Mouse (Mus musculus) thymus, postnatal 25 days (tissue): ENCODE measurements around the gene Fubp1.

Experiments used
- DNase-seq: peaks from one replicate; pipeline ENCODE4 v3.0.0; 2022

Fubp1 gene

DNA sequence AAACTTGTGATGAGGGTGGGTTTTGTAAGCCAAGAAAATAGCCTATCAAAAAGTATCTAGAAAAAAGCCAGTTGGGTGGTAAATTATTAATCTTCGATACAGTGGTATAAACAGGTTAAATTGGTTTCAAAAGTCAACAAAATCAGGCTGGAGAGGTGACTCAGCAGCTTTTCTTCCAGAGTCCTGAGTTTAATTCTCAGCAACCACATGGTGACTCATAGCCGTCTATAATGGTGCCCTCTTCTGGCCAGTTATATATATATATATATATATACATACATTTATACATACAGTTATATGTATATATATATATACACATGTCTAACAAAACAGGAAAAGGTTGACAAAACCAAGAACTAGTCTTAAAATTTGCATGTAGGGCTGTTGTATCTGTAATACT lies 28.6 kb downstream of the Fubp1 start:
- no peak for DNase-seq

DNA sequence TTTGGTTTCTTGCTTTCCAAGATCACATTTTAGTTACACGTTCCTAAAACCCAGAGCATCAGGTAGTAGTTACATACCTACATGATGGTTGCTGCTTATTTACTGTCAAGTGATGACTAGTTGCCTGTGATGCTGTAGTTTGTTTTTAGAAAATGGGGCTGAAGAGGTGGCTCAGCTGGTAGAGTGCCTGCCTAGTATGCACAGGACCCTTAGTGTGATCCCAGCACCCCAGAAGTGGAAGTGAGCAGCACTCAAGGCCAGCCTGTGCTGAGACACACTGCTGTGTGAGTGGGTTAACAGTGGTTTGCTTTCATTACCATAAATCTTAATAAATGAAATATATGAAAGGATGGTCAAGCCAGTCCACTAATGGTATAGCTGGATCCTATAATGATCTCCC lies 29.4 kb downstream of the Fubp1 start:
- no peak for DNase-seq

DNA sequence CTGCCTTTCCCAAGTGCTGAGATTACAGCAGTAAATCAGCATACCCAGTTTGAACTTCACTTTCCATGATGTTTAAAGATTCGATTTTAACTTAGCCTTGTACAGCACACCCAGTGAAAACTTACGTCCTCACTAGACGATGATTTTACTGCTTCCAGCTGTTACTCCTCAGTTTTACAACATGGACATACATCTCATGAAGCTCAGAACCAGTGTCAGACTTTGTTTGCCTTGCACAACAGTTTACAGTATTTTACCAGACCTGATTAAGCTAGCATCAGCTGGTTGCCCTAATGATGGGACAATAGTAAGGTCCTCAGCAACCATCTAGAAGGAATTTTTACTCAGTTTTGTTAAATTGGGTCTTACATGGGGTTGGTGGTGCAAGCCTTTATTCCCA lies 30.9 kb downstream of the Fubp1 start:
- no peak for DNase-seq

DNA sequence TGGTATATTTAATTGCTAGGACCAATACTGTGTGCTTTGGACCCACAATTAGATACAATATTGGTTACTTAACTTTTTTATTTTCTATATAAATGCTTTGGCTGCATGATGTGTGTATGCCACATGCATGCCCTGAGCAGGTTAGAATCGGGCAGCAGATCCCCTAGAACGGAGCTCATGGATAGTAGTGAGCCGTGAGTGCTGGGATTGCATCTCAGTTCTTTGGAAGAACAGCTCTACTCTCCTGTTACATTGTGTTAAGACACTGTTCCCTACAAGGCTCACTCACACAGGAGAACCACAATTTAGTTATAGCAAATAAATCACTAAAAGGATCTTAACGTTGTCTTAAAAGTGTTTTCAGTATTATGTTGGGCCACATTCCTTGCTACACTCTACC lies 33.1 kb downstream of the Fubp1 start:
- DNase-seq = no peak

DNA sequence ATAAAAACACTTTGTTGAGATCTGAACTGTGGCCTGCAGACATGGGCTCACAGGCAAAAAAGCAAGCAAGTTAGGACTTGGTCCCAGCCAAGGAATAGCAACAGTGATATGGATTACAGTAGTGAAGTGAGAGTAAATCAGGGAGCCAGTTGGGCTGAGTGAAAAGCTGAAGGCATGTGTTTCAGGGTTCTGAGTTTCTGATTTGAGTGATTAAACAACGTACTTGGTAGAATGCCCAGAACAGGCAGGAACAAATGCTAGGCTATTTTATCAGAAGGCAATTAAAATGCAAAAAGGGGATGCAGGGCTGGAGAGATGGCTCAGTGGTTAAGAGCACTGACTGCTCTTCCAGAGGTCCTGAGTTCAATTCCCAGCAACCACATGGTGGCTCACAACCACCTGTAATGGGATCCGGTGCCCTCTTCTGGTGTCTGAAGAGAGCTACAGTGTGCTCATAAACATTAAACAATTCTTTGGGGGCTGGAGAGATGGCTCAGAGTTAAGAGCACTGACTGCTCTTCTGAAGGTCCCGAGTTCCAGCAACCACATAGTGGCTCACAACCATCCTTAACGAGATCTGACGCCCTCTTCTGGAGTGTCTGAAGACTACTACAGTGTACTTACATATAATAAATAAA lies 35.2 kb downstream of the Fubp1 start:
- DNase-seq = no peak

DNA sequence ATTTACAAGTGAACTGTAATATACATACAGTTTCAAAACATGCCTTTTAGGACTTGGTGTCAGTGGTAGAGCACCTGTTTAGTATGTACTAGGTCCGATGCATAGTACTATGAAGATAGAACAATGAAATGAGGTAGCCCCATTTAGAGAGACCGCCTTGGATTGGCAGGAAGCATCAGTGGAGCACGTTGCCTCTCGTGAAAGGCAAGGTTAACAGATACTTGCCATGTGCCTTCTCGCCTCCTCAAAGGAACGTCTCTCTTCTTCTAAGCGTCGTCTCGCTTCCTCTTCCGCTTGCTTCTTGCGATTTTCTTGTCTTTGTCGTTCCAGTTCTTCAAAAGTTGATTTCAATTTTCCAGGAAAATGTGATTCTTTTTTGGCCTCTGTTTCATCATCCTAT lies 37.5 kb downstream of the Fubp1 start:
- DNase-seq = no peak

DNA sequence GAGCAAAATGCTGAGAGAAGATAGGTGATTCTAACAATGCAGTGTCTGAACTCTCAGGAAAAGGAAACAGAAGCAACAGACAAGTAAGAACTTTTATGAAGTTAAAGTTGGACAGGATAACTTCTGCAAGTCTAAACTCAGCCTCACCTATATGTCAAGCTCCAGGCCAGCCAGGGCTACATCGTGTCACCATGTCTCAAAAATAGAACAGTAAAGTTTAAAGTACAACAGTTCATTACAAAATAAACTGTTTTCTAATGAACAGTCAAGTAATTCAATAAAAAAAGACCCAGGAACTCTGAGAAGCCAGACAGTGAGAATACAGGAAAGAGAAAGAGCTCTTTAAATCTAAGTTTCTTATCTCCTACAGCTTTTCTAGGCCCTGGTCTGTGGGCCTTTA lies 40.3 kb downstream of the Fubp1 start:
- DNase-seq = no peak

DNA sequence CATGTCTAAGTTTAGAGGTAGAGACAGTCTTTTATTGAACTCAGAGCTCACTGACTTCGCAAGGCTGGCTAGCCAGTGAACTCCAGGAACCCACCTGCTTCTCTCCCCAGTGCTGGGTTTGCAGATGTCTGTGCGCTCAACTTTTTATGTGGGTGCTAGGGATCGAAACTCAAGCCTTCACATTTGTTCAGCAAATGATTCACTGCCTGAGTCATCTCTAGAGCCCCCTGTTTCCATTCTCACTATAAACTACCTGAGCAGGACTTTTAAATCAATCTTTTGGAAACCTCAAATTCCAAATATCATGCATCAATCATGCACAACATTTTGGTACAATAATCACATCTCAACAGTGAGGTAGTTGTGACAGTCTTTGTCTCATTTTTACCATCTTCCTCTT lies 47.3 kb downstream of the Fubp1 start:
- no peak for DNase-seq

DNA sequence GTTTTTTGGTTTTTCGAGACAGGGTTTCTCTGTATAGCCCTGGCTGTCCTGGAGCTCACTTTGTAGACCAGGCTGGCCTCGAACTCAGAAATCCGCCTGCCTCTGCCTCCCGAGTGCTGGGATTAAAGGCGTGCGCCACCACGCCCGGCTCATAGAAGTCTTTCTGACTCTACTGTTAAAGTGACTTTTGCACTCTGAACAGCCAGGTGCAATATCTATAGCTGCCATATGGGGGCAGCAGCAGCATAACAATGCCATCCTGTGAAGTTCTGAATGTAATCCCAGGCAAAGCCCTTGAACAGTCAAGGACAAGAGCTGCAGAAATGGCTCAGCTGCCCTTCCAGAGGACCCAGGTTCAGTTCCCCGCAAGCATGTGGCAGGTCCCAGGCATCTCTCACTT lies 49.2 kb downstream of the Fubp1 start:
- DNase-seq = peak; percentile 67

DNA sequence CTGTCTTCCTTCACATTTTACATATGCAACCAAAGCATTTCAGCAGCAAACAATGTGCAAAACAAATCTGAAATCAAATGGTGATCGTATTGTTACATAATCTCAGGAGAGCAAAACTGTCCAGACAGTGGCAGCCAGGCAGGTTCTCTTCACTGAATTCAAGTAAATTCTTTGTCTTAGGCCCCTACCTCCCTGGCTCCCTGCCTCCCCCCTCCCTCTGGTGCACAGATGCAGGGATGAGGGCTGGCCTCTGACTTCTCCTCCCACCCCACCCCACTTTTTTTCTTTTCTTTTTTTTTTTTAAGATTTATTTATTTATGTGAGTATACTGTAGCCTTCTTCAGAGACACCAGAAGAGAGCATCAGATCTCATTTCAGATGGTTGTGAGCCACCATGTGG lies 50.1 kb downstream of the Fubp1 start:
- DNase-seq = no peak

DNA sequence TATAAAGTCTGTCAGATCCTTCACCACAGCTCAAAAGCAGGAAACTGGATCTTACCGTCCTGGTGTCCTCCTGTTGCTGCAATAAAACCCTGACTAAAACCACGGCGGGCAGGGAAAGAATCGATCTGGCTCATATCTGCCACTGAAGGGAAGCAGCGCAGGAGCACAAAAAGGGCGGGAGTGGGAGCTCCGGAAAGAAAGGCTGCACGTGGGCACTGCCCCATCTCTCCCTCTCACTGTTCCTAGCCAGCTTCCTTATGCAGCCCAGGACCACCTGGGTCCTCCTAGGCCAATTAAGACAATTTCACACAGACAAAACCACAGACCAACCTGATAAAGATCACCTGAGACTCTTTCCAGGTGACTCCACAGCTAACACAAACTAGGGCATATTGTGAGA lies 51.2 kb downstream of the Fubp1 start:
- no peak for DNase-seq

DNA sequence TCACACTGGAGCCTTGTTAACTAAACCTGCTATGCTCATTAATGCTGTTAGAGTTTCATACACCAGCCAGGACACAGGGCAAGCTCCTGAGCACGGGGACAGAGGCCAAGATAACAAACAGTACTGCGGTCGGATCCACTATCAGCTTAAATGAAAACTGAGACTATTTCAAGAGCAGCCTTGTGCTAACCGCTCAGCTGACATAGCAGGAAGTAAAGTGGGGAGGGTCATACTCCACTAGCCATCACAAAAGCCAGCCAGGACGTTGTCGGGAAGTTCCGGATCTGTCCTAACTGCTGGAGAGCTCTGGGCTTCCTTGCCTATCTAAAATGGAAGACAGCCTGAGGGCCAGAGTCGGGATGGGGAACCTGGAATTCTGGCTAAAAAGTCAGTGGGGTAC lies 51.7 kb downstream of the Fubp1 start:
- no peak for DNase-seq

DNA sequence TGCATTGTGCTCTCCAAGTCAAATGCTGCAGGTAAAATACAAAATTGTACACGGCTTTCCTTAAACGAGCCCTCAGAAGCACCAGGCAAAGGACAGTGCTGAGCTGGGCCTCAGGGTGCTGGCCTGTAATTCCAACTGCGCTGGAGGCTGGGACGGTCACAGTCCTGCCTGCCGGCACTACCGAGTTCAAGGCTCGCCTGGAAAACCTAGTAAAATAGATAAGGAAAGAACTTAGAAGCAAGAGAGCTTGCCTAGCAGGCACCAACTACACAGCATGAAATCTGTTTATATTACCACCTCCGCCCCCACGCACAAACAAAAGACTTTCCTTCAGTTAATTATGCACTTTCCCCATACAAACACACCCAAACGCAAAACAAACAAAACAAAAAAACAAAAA lies 54.2 kb downstream of the Fubp1 start:
- DNase-seq = no peak

DNA sequence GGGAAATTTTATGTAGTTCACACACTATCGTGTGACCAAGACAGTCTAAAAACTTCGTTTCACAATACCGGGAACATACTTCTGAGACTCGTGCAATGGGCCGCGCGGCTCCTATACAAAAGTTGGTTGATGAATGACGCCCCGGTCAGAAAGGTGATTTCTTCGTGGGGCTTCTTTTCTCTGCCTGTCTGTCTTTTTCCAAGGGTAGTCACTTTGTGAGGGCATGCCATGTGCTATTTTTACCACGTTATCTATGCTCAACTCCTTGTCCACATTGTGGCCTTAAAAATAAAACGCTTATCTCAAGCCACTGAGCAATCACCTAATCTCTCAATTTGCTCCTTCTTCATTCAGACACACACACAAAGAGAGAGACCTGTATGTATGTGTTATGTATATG lies 54.6 kb downstream of the Fubp1 start:
- no peak for DNase-seq

DNA sequence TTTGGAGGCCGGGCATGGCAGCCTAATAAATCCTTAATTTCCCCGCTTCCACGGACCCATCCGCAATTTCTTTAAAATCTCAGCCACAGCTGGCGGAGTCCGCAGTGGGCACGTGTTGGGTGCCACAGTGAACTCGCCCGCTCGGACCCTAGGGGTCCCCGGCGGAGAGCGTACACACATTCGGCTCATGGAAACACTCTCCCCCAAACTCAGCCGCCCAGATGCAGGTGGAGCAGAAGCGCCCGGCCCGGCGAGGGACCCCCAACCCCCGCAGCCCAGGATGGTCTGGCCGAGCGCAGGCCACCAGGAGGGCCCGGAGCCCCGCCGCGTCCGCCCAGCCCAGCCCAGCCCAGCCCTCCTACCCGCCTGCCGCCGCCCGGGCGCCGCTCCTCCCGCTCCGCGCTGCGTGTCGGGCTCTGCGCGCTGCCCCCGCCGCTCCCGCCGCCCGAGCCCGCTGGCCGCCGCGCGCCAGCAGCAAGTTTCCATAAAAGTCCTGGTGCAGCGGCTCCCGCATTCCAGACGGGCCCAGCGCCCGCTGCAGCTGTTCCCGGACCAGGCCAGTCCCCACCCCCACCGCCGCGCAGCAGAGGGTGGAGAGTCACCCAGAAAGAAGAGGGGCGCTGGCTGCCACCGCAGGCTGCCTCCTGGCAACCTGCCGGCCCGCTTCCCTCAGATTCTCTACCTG lies 55.3 kb downstream of the Fubp1 start:
- DNase-seq = peak; percentile 11

DNA sequence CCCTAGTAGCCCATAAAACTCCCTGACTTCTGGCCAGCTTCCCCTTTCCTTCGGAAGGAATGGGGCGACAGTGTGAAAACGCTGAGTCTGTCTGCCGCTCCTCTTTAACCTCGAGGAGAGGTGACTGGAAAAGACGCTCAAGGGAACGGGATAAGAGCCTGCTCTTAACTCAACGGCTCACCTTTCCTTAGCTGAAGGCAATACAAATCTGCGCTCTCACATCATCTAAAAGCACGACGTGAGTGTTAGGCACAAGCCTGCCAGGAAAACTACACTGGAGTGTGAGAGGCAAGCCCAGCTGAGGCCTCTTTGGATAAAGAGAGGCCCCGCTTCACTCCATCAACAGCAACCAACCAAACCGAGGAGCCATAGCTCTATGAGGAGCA lies 55.8 kb downstream of the Fubp1 start, which contains the start of gene Nexn:
TSS of gene Nexn (minus strand) at position 315 of the 386 bp plus-strand sequence.
- no peak for DNase-seq

DNA sequence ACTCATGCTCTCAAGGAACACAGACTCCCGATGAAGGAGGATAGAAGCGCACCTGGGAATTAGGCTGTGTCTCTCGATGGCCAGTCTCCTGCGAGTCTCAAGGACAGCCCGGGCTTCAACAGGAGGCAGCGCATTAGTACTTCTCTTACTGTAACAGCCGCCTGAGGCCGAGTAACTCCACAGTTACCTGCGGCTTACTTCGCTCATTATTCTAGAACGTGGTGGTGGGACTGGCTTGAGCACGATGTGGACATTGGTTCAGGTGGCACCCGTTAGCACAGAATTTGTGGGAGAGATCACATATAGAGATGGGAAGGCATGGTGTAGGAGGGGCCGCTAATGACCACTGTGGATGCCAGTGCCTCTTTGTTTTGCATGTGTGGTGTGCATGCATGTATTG lies 57.9 kb downstream of the Fubp1 start:
- no peak for DNase-seq

DNA sequence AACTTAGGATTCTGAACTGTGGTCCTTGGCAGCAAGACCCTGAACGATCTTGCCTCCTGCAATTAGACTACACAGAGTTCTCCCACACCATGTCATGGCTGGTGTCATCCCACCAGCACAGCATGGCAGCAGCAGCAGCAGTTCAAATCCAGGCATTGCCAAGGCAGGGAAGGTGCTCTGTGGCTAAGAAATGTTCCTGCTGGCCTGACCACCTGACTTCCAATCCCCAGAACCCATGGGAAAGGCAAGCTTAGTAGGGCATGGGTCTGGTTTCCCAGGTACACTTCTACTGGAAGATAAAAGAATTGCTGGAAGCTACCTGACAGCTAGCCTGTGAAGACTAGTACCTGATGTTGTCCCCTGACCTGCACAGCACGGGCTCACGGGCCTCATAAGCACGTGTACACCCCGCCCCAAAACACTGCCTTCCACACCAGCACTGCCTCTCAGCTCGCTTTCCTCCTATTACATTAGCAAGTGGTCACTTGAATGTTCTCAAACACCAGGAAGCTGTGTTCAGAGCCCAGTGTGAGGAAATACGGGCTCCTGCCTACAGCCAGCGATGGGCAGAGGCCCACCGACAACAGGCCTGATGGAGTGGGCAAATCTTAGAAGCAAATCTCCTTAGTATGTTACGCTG lies 61.0 kb downstream of the Fubp1 start:
- DNase-seq = no peak

DNA sequence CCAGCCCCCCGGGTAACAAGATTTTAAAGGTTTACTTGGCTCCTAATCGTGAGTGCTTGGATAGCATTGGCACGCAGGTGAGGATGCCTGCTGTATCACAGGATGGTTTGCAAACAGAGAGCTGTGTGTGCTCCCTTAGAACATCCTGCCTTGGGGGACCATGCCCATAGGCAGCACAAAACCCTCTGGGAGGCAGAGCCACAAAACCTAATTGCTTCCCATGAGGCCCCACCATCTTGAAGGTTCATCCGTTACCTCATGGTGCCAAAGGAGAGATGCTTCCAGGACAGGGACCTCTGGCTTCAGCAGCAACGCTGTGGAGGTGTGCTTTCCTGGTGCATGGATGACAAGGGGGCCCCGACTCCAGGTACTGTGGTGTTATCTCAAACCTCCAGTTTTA lies 61.7 kb downstream of the Fubp1 start:
- DNase-seq = no peak

DNA sequence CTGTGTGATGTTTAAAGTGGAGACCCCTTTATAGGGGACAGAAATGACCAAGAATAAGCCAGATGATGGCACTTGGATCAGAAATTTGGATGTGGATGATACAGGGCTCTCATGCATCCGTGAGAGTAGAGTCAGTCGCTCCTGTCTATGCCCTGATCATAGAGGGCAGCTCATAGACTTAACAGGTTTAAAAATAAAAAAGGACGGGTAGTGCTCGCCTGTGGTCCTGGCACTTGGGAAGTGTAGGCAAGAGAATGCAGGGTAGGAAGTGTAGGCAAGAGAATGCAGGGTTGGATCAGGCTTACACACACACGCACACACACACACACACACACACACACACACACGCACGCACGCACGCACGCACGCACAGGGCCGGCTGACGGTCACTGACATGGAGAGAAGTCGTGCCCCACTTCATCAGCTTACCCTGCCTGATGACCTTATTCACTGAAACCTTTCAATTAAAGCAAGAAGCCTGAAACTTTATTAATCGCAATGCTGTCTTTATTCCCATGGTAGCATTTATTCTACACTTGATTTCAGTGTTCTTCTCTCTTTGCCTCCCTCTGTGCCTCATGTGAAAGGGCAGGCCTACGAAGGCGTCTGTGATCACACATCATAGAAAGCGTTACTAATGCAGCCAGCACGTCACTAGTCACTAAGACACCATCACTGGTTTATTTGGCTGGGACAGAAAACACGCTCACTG lies 62.9 kb downstream of the Fubp1 start:
- no peak for DNase-seq

DNA sequence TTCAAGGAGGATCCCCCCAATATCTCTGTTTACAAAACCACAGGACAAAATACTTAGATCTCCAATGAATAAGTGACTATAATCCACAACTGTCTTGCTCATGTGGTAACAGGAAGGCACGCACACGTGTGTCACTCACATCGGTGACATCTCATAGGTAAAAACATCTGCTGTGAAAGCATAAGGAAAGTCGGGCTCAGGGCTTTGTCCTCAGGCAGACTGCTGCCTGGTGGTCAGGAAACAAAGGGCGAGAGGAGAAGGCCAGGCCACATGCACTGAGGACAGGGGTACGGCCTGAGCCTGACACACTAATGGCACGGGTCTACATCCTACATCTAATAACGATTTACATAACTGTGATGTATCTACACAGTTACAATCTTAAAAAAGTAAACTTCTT lies 64.8 kb downstream of the Fubp1 start:
- no peak for DNase-seq

DNA sequence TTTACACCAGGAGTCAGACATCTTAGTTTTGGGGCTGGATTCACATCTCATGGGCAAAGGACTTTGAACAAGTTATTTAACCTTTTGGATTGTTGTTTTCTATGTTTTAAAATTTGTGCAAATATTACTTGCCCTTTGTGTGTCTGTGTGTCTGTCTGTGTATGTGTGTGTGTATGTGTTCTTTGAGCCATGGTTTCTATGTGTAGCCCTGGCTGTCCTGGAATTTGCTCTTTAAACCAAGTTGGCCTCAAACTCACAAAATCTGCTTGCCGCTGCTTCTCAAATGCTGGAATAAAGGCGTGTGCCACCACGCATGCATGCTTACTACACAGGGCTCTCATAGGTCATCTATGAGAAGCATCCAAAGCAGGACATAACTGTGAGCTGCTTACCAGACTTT lies 66.7 kb downstream of the Fubp1 start:
- DNase-seq = no peak

DNA sequence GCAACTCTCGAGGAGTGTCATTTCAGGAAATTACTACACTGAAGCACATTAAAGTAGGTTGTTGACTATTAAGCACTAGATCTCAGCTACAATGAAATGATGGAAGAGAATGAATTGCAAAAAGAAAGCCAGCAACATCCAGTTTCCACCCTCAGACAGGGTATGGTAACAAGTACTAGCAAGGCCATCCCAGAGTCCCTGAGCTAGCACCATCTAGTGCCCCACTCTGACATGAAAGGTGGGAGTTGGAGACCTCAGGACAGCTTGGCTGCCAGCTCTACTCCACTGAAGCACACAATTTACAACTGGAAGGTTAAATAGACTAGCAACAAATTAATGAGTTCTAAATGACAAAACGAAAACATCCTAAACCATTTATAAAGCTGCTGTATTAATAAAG lies 67.7 kb downstream of the Fubp1 start:
- DNase-seq = no peak

DNA sequence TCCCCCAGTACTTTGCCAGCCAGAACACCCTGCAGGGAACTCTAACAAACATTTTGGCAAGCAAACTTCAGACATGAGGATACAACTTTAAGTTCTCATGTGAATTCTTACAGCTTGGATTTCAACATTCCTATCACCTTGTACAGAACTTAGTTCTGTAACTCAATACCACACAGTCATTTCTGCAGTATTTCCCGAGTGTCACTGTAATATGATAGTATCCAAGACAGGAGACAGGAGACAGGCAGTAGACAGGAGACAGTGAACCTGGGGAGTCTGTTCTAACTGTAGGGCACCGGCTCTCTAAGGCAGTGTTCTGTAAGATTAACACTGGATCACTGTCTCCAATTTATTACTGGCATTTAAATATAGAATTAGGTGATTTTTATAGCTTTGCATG lies 68.2 kb downstream of the Fubp1 start:
- no peak for DNase-seq
